Mouse (Mus musculus) hindlimb bud, embryonic 11.5 days (tissue): Measurements from ENCODE around the gene Eml1.

Experiments used
- DNase-seq: peaks from one replicate; pipeline ENCODE4 v3.0.0-alpha.2; 2012; ENCODE audit warnings: low read depth, low spot score; ENCODE audit errors: extremely low spot score

The Eml1 gene

GRCm38 (mm10) chr12:108372241-108372640 is 1.5 kb downstream of the Eml1 start:
- DNase-seq: no peak

DNA sequence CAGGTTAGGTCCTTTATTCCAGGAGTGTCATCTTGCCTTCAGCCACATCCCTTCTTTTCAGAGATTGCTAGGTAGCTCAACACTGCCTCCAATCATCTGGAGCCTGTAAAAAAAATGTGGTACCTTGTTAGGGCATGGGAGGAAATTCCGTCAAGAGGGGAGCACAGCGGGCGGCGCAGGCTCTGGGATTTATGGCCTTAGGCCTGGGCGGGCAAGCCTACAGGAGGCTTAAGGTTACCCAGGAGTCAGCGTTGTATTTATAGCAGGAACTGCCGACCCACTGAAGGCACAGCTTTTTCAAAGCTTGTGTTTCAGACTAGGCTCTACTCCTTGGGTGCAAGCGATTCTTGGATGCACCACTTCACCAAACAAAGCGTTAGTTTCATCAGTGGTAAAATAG is 2.9 kb downstream of the Eml1 start:
- DNase-seq: no peak

DNA sequence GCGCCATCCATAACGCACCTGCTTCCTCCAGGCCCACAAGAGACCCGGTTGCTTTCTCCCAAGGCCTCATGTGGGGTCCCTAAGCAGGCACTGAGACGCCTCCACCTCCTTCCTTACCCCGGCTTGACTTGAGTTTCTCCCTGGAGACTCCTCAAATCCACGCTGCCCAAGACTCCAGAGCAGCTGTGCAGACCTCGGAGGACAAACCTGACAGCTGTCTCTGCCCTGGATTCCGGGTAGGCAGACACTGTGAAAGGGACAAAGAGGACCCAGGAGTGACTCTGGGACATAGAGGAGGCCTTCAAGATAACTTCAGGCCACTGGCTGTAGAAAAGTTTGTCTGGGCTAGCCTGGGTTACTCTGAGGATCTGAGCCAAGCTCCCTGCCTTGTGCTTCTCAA is 3.9 kb downstream of the Eml1 start:
- DNase-seq: no peak

GRCm38 (mm10) chr12:108378379-108379133 is 7.8 kb downstream of the Eml1 start:
- no peak for DNase-seq

GRCm38 (mm10) chr12:108386476-108387232 is 15.9 kb downstream of the Eml1 start:
- DNase-seq: no peak

- no peak for DNase-seq
Measured at GRCm38 (mm10) chr12:108389718-108390117, 19.0 kb downstream of the Eml1 start.

- DNase-seq: no peak
Measured at GRCm38 (mm10) chr12:108392254-108393044, 21.7 kb downstream of the Eml1 start.

GRCm38 (mm10) chr12:108393082-108393481 is 22.3 kb downstream of the Eml1 start:
- DNase-seq: no peak

- DNase-seq: no peak
Measured at GRCm38 (mm10) chr12:108393637-108394036, 22.9 kb downstream of the Eml1 start.

DNA sequence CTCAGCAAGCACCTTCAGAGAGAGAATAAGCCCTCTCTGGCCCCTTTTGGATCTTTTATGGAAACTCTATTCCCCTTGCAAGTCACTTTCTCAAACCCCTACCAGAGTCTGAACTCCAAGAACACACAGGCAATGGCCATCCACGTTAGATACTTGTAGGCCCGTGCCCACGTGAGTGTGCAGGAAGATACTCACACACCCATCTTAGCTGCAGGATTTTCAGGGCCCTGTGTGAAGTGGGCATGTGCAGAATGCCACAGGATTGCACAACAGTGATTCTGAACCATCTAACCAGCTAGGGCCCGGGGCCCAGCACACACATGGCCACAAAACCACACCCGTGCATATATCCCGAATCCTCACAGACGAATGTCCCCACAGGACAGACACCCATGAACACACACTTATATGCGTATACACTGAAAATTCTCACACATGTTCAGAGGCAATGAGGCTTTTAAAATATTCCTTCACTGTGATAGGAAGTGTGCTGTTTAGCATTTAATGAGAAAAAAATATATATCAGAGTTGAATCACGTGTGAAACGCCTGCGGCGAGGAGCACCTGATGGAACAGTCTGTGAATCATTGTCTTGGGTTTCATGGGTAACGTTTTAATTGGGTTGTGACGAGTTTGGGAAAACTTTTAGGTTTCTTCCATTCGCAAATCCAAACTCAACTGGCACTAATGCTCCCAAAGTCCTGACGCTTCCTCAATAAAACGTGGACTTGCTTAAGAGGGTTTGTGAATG is 24.0 kb downstream of the Eml1 start:
- no peak for DNase-seq

DNA sequence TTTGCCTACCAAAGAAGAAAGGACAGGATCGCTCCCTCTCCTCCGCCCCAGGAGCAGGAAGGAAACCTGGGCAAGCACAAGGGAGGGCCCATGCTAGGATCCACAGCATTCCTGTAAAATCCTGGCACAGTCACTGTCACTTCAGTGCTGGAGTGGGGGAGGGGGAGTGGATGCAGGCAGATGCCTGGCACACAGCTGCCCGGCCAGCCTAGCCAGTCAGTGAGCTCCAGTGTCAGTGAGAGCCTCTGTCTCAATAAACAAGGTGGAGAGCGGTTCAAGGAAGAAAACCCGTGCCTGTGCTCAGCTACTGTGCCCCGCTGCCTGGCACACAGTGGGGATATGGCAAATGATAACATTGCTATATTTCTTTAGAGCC is 24.5 kb downstream of the Eml1 start:
- DNase-seq: no peak

GRCm38 (mm10) chr12:108396081-108396947 is 25.6 kb downstream of the Eml1 start:
- no peak for DNase-seq

DNA sequence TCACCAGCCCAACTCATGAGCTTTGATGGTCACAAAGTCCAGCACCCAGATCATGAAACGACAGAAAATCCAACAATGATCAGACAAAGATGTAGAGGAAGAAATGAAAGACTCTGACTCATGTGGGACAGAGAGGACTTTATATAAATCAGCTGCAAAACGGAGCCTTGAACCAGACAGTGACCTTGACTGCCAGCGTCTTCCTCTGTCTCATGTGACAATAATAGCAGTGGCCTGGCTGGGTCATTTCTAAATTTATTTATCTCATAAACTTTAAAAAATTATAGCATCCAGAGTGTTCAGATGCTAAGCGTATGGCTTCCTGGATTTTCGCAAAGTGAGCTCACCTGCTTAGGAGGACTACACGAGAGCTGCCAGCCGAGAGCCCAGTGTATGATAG is 27.9 kb downstream of the Eml1 start:
- DNase-seq: no peak

GRCm38 (mm10) chr12:108399191-108399590 is 28.4 kb downstream of the Eml1 start:
- no peak for DNase-seq

- no peak for DNase-seq
Measured at GRCm38 (mm10) chr12:108400951-108401350, 30.2 kb downstream of the Eml1 start.

DNA sequence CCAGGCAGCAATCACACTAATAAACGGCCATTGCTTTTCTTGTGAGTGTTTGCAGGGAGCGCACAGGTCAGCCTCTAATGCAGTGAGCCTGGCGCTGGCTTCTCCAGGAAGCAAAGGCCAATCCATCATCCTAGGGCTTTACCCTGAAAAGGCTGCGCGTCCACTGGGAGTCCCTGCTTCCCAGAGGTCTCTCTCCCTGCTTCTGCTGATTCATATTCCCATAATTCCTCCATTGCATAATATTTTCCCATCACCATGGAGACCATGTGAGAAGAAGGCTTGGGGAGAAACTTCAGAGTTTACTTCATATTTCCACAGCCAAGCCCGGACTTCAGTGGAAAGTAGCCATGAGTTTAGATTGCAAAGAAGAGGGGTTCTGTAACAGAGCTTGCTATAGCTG is 33.2 kb downstream of the Eml1 start:
- no peak for DNase-seq

- no peak for DNase-seq
Measured at GRCm38 (mm10) chr12:108409100-108409499, 38.3 kb downstream of the Eml1 start.

DNA sequence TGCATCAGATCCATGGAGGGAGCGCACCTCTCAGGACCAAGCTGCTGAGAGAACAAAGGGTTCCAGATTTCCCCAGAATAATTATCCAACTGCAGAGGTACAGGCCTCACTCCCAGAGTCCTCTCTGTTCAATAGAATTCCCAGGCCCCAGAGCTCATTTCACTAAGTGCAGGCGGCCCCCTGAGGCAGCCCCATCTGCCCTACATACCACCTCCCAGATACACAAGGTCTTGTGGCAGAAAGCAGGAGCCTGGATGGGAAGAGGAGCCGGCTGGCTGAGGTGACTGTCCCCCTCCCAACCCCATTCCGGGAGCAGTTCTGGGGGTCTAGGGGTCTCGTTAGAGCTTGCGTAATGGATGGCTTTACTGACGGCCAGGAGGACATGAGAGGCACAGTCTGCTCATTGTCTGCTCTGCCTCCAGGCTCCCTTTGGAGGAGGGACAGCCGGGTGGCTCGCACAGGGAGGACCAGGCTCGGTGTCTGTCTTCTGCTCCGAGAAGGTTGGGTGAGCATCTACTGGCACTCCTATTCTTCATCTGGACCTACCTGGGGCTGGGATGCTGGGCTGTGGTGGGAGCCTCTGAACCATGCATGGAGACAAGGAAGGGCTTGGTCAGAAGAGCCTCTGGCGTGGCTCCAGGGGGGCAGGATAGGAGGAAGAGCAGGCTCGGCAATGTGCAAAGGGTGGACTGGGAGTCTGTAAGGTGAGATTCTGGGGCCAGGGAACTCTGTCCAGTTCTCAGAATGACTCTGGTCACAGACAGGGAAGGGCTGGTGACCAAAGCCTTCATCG is 39.9 kb downstream of the Eml1 start:
- no peak for DNase-seq

DNA sequence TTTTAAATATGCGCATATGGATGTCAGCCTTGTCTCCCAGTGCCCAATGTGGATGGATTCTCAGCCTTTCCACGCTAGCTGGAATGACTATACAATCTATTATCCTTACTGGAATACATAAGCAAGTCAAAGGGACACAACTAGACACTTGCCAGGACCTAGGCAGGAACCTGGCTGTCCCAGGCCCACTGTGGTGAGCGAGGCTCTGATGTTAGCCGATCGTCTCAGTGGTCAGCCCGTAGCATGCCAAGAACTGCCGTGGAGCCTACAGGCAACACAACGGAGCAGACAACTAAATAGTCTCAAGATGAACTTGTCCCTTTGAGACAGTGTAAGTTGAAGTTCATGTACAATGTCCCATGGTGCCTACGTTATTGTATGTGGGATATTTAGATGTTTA is 44.2 kb downstream of the Eml1 start:
- DNase-seq: no peak
